Mouse (Mus musculus): Measurements from ENCODE around the gene Tmeff2. TPM values are rescaled to one million over a fixed set of nuclear protein-coding genes. Genes with fewer than 3 reads are reported as not detected.

The Tmeff2 gene
- polyA plus RNA-seq, 1 experiment: 0.31 TPM

GRCm38 (mm10) chr1:51106401-51106920 is 206.0 kb downstream of the Tmeff2 start:
- H3K4me1 ChIP-seq (ENCODE audit: control insufficient read depth, insufficient read depth, low read length): no peaks in the 10 kb centered on the region
- no peak for TF ChIP-seq POLR2A (IDR thresholded peaks at IDR 0.05; ENCODE audit: insufficient read depth, low read length)
- no peak for TF ChIP-seq CTCF (IDR thresholded peaks at IDR 0.05; ENCODE audit: low read depth, low read length)
- no peak for TF ChIP-seq EP300 (IDR thresholded peaks at IDR 0.05; ENCODE audit: insufficient read depth, low read depth, low read length)
- H3K4me3 ChIP-seq (ENCODE audit: low read depth, low read length): no peak overlapping the region
- no peak overlapping the region for H3K27ac ChIP-seq (ENCODE audit: insufficient read depth, low read length)
- no peak overlapping the region for H3K9ac ChIP-seq (ENCODE audit: low read depth, poor library complexity, severe bottlenecking)
- no peaks in the 10 kb centered on the region for H3K36me3 ChIP-seq (ENCODE audit: control insufficient read depth, insufficient read depth, low read length, poor library complexity, severe bottlenecking)
- no peaks in the 10 kb centered on the region for H3K9me3 ChIP-seq (replicated peaks; ENCODE audit: control insufficient read depth, insufficient read depth, low read length, poor library complexity, severe bottlenecking)
- no peaks in the 10 kb centered on the region for H3K27me3 ChIP-seq (ENCODE audit: control insufficient read depth, insufficient read depth, low read length, poor library complexity, severe bottlenecking)

- Histone ChIP-seq H3K9ac (ENCODE audit: low read depth, poor library complexity, severe bottlenecking) (no peak overlapping the region), H3K36me3 (ENCODE audit: control insufficient read depth, insufficient read depth, low read length, poor library complexity, severe bottlenecking) (no peaks in the 10 kb centered on the region)
- no peak for TF ChIP-seq CTCF (IDR thresholded peaks at IDR 0.05; ENCODE audit: low read depth, low read length)
- no peak for TF ChIP-seq POLR2A (IDR thresholded peaks at IDR 0.05; ENCODE audit: insufficient read depth, low read length)
- TF ChIP-seq EP300 (IDR thresholded peaks at IDR 0.05; ENCODE audit: insufficient read depth, low read depth, low read length): no peak
These were observed 206.9 kb downstream of the Tmeff2 start for GRCm38 (mm10) chr1:51107299-51107698.

GRCm38 (mm10) chr1:51114721-51115120 is 214.3 kb downstream of the Tmeff2 start:
- H3K9me3 ChIP-seq (replicated peaks; ENCODE audit: control insufficient read depth, insufficient read depth, low read length, poor library complexity, severe bottlenecking): no peaks in the 10 kb centered on the region
- H3K27ac ChIP-seq (ENCODE audit: insufficient read depth, low read length): no peak overlapping the region
- no peak overlapping the region for H3K9ac ChIP-seq (ENCODE audit: low read depth, poor library complexity, severe bottlenecking)
- no peak overlapping the region for H3K4me3 ChIP-seq (ENCODE audit: low read depth, low read length)
- H3K4me1 ChIP-seq (ENCODE audit: control insufficient read depth, insufficient read depth, low read length): no peaks in the 10 kb centered on the region
- no peaks in the 10 kb centered on the region for H3K36me3 ChIP-seq (ENCODE audit: control insufficient read depth, insufficient read depth, low read length, poor library complexity, severe bottlenecking)
- TF ChIP-seq POLR2A (IDR thresholded peaks at IDR 0.05; ENCODE audit: insufficient read depth, low read length) (no peak), EP300 (IDR thresholded peaks at IDR 0.05; ENCODE audit: insufficient read depth, low read depth, low read length) (no peak), CTCF (IDR thresholded peaks at IDR 0.05; ENCODE audit: low read depth, low read length) (no peak)
- H3K27me3 ChIP-seq (ENCODE audit: control insufficient read depth, insufficient read depth, low read length, poor library complexity, severe bottlenecking): no peaks in the 10 kb centered on the region

More at GRCm38 (mm10) chr1:51107299-51107698, 206.9 kb downstream of the Tmeff2 start:
- no peaks in the 10 kb centered on the region for H3K9me3 ChIP-seq (replicated peaks; ENCODE audit: control insufficient read depth, insufficient read depth, low read length, poor library complexity, severe bottlenecking)
- no peak overlapping the region for H3K4me3 ChIP-seq (ENCODE audit: low read depth, low read length)
- H3K27ac ChIP-seq (ENCODE audit: insufficient read depth, low read length): no peak overlapping the region
- no peaks in the 10 kb centered on the region for H3K27me3 ChIP-seq (ENCODE audit: control insufficient read depth, insufficient read depth, low read length, poor library complexity, severe bottlenecking)
- H3K4me1 ChIP-seq (ENCODE audit: control insufficient read depth, insufficient read depth, low read length): no peaks in the 10 kb centered on the region

- no peaks in the 10 kb centered on the region for H3K4me1 ChIP-seq (ENCODE audit: control insufficient read depth, insufficient read depth, low read length)
- no peak overlapping the region for H3K27ac ChIP-seq (ENCODE audit: insufficient read depth, low read length)
- H3K9me3 ChIP-seq (replicated peaks; ENCODE audit: control insufficient read depth, insufficient read depth, low read length, poor library complexity, severe bottlenecking): no peaks in the 10 kb centered on the region
- no peak for TF ChIP-seq EP300 (IDR thresholded peaks at IDR 0.05; ENCODE audit: insufficient read depth, low read depth, low read length)
- no peak for TF ChIP-seq POLR2A (IDR thresholded peaks at IDR 0.05; ENCODE audit: insufficient read depth, low read length)
- no peak for TF ChIP-seq CTCF (IDR thresholded peaks at IDR 0.05; ENCODE audit: low read depth, low read length)
- no peak overlapping the region for H3K9ac ChIP-seq (ENCODE audit: low read depth, poor library complexity, severe bottlenecking)
- no peaks in the 10 kb centered on the region for H3K36me3 ChIP-seq (ENCODE audit: control insufficient read depth, insufficient read depth, low read length, poor library complexity, severe bottlenecking)
- H3K27me3 ChIP-seq (ENCODE audit: control insufficient read depth, insufficient read depth, low read length, poor library complexity, severe bottlenecking): no peaks in the 10 kb centered on the region
- no peak overlapping the region for H3K4me3 ChIP-seq (ENCODE audit: low read depth, low read length)
These were observed 215.3 kb downstream of the Tmeff2 start for GRCm38 (mm10) chr1:51115761-51116160.

GRCm38 (mm10) chr1:51117830-51118229 is 217.4 kb downstream of the Tmeff2 start:
- no peaks in the 10 kb centered on the region for H3K36me3 ChIP-seq (ENCODE audit: control insufficient read depth, insufficient read depth, low read length, poor library complexity, severe bottlenecking)
- no peak overlapping the region for H3K27ac ChIP-seq (ENCODE audit: insufficient read depth, low read length)
- TF ChIP-seq POLR2A (IDR thresholded peaks at IDR 0.05; ENCODE audit: insufficient read depth, low read length) (no peak), EP300 (IDR thresholded peaks at IDR 0.05; ENCODE audit: insufficient read depth, low read depth, low read length) (no peak)
- no peaks in the 10 kb centered on the region for H3K27me3 ChIP-seq (ENCODE audit: control insufficient read depth, insufficient read depth, low read length, poor library complexity, severe bottlenecking)
- H3K4me1 ChIP-seq (ENCODE audit: control insufficient read depth, insufficient read depth, low read length): no peaks in the 10 kb centered on the region
- no peaks in the 10 kb centered on the region for H3K9me3 ChIP-seq (replicated peaks; ENCODE audit: control insufficient read depth, insufficient read depth, low read length, poor library complexity, severe bottlenecking)
- H3K4me3 ChIP-seq (ENCODE audit: low read depth, low read length): no peak overlapping the region
- no peak overlapping the region for H3K9ac ChIP-seq (ENCODE audit: low read depth, poor library complexity, severe bottlenecking)

GRCm38 (mm10) chr1:51125671-51126424 is 225.4 kb downstream of the Tmeff2 start:
- Histone ChIP-seq H3K9me3 (replicated peaks; ENCODE audit: control insufficient read depth, insufficient read depth, low read length, poor library complexity, severe bottlenecking) (no peaks in the 10 kb centered on the region), H3K4me3 (ENCODE audit: low read depth, low read length) (no peak overlapping the region), H3K36me3 (ENCODE audit: control insufficient read depth, insufficient read depth, low read length, poor library complexity, severe bottlenecking) (no peaks in the 10 kb centered on the region), H3K27ac (ENCODE audit: insufficient read depth, low read length) (no peak overlapping the region), H3K27me3 (ENCODE audit: control insufficient read depth, insufficient read depth, low read length, poor library complexity, severe bottlenecking) (no peaks in the 10 kb centered on the region), H3K9ac (ENCODE audit: low read depth, poor library complexity, severe bottlenecking) (no peak overlapping the region), H3K4me1 (ENCODE audit: control insufficient read depth, insufficient read depth, low read length) (no peaks in the 10 kb centered on the region)
- TF ChIP-seq CTCF (IDR thresholded peaks at IDR 0.05; ENCODE audit: low read depth, low read length) (no peak), EP300 (IDR thresholded peaks at IDR 0.05; ENCODE audit: insufficient read depth, low read depth, low read length) (no peak), POLR2A (IDR thresholded peaks at IDR 0.05; ENCODE audit: insufficient read depth, low read length) (no peak)
